Mouse (Mus musculus) urinary bladder, postnatal 10 days (tissue): ENCODE data around the gene Bpifa5.
"Not testable (repeated sequence)": the region's sequence is repeated elsewhere in the genome, so short reads cannot be mapped to it uniquely, and the experiment has no call there.

Source experiments
- DNase-seq: peaks from one replicate; pipeline ENCODE4 v3.0.0; 2022; ENCODE audit warnings: low spot score

Gene Bpifa5

DNA sequence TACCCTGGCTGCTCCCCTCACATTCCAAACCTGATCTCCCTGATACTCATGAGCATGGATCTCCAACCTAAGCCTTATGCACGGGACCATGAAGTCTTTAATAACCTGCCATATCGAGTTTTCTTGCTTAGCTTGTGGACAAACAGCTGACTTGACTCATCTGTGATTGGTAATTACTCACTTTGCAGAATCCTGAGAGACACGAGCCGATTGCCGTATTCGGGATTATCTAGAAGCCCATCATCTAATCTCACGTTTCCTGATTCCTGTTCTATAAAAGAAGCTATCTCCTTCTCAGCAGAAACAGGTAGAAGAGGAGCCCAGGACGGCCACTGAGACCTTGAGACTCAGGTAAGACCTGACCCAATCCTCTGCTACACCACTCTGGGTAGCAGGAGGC, at the start of gene Bpifa5:
TSS of gene Bpifa5 (plus strand) at position 301 of the 400 bp plus-strand sequence.
- DNase-seq: no peak

DNA sequence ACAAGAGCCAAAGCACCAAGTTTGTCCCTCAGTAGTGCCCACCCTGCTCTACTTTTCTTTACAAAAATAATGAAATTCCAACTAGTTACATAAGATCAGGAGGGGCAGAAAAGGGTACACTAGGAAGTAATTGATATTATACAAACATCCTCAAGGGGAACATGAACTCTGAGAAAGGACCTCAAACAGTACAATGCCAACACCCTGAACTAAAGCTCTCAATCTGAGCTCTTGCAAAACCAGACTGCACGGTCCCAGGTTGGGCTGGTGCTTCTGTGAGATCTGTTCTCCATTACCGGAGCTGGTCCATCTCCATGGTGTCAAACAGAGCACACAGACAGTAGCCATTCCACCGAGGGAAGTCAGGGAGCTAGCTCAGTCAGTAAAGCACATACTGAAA, 45.0 kb upstream of the Bpifa5 start:
- DNase-seq: no peak

DNA sequence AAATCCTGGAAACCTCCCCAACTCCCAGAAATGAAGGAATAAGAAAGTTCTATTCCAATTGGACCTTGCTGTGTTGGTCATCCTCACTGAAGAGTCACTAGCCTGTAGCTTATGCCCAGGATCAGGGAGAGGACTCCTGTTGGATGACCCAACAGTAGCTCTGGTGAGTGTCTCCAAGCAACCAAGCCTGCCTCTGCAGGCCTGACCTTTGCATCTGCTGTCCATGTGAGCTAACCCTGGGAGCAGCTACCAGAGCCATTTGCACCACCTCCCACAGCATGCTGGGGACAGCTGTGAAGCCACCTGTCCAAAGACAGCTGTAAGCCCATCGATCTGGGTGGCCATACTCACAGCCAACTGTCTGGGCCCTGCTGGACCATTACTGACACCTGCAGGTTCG, 32.3 kb upstream of the Bpifa5 start, which contains the start of gene Bpifa3:
TSS of gene Bpifa3 (plus strand) at position 217 of the 400 bp plus-strand sequence.
- DNase-seq: no peak

DNA sequence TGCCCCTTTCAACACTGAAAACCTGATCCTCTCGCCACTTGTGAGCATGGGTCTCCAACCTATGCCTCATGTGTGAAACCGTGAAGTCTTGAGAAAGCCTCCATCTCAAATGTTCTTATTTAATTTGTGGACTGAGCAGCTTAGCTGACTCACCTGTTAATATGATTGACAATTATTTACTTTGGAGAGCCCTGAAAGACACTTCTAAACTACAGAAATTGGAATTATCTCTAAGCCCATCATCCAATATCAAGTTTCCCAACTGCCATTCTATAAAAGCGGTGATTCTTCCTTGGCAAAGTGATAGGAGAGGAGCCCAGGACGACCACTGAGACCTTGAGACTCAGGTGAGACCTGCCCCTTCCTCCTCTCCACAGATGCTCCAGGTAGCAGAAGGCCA, 19.8 kb upstream of the Bpifa5 start, which contains the start of gene Bpifa1:
TSS of gene Bpifa1 (plus strand) at position 301 of the 400 bp plus-strand sequence.
- no peak for DNase-seq

DNA sequence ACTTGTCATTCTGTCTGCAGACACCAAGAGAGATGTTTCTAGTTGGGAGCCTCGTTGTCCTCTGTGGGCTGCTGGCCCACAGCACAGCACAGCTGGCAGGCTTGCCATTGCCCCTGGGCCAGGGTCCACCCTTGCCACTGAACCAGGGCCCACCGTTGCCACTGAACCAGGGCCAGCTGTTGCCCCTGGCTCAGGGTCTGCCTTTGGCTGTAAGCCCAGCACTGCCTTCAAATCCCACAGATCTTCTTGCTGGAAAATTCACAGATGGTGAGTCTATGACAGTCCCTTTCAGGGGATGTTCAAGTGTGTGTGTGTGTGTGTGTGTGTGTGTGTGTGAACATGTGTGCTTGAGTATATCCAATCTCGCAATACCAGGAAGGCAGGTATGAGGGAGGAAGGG, 18.7 kb upstream of the Bpifa5 start:
- DNase-seq: no peak

DNA sequence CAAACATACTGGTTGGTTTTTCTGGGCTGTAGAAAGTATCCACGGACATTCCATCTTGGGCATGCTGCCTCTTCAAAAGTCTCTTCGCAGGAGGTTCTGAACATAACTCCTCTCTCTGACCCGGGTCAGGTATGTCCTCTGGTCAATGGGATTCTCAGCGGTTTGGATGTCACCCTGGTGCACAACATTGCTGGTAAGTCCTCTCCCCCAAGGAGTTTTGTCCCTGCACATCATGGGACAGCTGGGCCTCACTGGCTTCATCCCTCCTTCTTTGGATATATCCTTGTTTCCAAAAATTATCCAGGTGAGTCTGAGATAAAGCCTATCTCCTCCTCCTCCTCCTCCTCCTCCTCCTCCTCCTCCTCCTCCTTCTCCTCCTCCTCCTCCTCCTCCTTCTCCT, 14.9 kb upstream of the Bpifa5 start:
- DNase-seq: no peak

DNA sequence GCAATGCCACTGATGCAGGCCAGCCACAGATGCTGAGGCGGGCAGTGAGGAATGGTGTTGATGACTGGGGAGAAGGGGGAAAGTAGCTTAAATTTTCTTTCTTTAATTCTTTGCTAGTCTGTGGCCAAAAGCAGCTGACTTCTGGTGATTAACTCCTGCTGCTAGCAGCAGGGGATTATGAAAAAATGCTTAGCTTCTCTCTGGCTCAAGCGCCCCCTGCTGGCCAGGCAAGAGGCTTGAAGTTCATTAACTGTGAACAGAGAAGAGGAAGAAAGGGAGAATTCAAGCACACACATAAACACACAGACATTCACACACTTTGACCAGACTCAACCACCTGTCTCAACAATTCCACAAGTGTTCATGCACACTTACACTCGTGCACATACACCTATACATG, 4.0 kb upstream of the Bpifa5 start:
- DNase-seq: no peak

DNA sequence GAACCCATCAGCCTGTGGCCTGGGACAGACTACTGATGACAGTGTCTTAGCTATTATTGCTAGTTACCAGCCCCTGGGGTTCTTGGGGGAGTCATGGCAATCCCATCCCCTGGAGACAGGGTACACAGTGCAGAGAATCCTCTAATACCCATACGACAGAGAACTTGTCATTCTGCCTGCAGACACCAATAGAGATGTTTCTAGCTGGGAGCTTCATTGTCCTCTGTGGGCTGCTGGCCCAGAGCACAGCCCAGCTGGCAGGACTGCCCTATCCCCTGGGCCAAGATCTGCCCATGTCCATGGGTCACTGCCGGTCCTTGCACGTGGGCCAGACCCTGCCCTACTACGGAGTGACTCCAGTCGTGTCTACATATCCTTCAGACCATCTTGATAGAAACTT, 899 bp downstream of the Bpifa5 start:
- no peak for DNase-seq

DNA sequence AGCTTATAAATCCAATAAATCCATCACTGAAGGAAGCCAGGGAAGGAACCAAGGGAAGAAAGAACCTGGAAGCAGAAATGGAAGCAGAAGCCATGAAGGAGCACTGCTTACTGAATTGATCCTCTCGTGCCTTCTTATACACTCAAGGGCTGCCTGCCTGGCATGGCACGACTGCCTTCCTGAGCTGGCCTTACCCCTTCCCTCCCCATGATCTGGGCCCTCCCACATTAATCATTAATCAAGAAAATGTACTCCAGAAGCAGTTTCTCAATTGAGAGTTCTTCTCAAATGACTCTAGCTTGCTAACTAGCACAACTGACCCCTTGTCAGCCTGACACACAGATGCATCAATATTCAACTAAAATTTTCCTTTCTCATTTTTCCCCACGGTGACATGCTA, 6.8 kb downstream of the Bpifa5 start:
- no peak for DNase-seq

DNA sequence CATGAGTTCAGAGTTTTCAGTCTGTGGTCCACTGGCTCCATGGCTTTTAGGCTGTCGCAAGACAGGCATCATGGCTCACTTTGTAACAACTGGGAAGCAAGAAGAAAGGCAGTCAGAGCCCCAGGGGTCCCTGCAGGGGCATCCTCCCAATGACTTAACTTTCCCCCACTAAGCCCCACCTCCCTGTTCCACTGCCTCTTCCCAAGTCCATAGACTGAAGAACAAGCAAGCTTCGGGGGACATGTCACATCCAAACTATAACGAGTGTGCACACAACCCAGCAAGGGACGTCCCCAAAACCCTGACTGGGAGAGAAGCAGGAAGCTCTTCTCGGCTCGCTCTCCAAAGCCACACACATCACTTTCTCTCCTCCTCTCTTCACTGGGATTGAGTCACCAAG, 9.2 kb downstream of the Bpifa5 start:
- DNase-seq: no peak

DNA sequence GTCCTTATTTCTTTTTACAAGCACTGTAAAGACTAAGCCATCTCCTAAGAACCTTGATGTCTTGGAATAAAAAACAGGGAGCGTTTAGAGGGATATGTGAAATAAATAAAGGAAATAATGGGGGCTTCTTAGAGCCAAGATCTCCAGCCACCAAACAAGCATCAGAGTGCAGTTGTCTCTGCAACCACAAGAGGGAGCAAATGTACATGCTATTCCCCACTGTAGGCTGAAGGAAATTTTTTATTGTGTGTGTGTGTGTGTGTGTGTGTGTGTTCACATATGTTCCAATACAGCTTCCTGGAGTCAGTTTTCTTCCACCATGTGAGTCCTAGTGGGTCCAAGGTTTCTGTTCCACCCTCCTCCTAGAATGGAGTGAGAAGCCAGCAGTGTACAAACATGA, 10.9 kb downstream of the Bpifa5 start:
- DNase-seq: no peak

DNA sequence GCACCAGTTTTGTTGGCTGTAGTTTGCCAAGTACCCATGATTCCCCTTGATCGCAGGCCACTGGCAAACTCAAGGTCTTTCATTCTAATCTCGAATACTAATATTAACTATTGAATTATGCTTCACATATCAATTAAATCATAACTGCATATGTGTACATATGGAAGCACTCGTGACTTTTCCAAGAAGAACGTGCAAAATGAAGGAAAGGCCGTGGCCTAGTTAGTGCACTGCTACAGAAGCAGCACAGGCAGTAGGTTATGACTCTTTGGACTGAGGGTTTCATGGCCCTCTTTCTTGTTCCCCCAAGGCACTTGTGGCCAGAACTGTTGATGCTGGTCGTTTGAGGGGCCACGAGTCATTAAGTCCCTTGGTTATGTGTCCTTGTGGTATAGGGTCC, 19.5 kb downstream of the Bpifa5 start:
- DNase-seq: not testable (repeated sequence)

DNA sequence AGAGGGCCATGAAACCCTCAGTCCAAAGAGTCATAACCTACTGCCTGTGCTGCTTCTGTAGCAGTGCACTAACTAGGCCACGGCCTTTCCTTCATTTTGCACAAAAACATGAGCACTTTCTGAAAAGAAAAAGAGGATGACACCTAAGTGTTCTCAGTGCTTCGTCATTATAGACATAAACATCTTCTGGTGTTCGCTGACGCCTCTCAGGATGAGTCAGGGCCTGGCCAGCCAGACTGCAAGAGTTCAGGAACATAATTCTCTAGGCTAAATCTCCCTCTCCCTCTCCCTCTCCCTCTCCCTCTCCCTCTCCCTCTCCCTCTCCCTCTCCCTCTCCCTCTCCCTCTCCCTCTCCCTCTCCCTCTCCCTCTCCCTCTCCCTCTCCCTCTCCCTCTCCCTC, 20.7 kb downstream of the Bpifa5 start:
- DNase-seq: not testable (repeated sequence)

DNA sequence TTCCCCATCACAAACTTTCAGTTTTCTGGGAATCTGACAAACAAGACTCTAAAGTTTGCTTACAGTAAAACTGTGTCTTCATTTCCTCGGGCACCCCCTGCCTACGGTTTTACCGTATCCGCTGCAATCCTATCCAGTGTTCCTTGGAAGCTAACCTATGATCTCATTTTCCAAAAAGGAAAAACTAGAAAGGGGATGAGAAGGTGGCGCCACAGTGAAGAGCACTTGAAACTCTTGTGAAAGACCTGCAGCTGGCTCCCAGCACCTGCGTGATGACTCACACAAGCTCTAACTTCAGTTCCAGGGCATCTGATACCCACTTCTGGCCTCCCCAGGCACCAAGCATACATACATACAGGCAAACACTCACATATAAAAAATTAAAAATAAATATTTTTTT, 22.9 kb downstream of the Bpifa5 start:
- DNase-seq: no peak

DNA sequence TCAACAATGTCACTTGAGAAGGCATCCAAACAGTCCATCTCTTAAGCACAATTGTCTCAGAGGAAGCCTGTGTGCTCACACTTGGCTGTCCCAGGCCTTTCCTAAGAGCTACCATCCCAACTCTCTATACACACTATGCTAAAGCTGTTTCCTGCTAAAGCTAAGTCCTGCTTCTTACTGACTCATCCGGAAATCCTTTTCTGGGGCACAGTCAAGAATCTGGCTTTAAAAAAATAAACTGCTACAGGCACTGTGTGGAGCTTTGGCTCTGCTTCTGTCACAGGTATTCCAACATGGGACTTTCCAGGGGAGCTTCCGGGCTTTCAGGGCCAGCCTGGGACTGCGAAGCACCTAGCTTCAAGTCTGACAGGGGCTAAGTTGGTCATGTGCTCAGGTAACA, 23.3 kb downstream of the Bpifa5 start:
- DNase-seq: no peak

DNA sequence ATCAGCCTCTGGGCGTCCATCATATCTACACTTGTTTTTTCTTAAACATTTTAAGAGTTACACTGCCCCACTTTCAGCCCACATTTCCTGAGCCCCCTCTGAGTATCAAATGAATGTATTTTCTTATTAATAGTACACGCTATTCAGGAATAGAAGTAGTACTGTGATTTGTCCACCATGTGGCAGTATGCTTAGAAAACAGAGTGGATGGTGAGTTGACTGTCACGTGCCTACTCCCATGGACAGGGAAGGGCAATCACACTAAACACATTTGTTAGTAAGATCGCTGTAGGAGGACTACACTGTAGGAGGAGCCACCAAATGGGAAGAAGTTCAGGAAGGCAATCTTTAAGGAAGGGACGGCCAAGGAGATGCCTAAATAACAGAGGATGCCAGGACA, 25.1 kb downstream of the Bpifa5 start:
- no peak for DNase-seq

DNA sequence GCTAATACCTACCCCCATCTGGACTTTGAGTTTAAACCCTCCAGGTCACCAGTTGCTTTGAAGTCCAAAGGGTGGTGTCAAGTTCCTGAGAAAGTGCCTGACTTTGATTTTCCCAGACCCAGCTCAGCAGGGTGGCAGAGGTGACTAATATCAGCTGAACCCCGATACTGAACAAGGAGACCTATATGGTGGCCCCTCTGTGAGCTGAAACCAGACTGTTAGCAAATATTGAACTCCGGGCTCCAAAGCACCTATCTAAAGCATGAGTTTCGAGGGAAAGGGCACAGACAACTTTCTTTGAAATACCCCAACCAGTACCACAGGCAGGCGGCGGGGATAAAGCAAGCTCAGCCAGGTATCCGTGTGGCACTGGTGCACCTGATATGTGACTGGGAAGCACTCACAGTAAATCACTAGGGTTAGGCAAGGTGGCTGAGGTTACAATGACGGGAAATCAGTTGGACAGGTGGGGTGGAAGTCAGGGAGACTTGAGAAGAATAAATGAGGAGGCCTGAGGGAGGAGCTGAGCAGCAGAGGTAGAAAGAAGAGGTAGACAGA, 27.5 kb downstream of the Bpifa5 start:
- DNase-seq: no peak

DNA sequence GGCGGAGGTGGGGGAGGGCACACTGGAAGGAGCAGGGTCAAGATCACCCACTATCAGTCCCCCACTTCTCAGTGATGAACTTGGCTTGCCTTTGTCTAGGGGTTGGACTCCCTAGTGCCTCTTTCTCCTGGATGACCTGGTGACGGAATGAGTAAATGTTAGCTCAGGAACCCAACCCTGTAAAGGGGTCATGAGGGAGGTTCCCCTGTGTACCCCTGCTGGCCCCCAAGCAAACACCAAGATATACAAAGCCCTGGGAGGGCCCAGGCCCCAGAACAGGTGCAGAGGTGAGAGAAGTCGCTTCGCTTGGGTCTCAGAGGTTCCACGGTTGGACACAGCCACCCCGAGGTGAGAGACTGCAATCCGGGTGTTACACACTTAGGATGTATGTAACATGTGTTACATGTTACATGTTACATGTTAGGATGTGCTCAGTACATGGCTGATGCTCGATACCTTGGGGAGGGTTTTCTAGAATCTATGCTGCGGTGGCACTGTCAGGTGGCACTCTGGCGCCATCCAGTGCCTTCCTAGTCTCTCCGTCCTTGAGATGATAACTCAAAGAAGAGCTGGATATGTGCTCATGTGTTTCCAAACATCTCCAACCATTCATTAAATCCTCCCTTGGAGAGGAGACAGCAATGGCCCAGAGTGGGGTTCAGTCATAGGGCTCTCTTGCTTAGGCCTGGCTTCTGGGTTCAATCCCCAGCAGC, 28.3 kb downstream of the Bpifa5 start, which contains the start of gene Bpifb1:
TSS of gene Bpifb1 (plus strand) at position 273 of the 713 bp plus-strand sequence.
- DNase-seq: no peak

DNA sequence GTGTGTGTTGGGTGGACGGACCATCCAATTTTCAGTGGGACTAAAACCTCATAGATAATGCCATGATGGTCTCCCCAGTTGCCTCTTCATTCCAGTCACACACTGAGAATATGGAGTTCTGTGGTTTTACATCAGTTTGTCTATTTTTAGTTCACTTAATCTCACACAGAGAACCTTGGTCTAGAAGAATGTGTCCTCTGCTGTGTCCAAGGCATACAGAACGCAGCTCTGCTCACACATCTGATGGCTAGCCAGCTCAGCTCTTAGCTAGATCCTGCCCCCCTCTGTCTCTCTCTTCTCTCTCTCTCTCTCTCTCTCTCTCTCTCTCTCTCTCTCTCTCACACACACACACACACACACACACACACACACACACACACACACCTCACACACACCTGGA, 29.7 kb downstream of the Bpifa5 start:
- DNase-seq: no peak

DNA sequence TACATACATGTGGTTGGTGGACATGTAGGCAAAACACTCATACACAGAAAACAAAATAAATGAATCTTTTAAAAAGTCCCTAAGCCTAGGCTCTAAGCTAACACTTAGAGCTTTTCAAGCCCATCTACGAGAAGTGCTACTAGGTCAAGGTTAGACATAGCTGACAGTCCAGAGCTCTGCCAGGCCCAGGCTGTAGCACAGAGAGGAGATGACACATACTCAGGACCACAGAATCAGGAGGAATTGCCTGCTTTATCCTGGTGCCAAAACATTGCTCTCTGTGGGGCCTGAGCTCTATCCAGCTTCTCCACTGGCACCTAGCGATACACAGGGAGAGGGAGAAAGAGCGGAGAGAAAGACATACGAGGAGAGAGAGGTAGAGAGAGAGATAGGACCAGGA, 30.7 kb downstream of the Bpifa5 start:
- no peak for DNase-seq

DNA sequence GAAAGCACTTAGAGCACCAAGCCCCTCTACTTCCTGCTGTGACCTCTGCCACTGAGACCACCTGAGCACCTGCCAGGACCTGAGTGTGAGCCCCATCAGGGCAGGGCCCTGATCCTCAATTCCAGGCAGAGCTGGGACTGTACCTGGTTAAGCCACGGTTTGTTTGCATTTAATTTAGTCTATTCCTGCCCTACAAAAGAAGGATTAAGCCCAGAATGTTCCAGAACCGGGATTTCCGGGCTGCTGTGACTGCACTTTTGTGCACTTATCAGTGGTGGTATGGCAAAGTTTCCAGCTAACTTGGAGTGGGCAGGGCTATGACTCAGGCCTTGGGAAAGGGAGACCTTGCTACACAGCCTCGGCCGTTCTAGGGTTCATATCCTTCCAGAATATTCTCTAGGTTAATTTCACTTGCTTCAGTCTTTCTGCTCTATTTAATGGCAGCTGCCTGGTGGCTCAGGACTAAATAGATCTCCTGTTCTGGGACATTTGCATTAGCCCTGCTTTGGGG, 31.6 kb downstream of the Bpifa5 start:
- DNase-seq: no peak

DNA sequence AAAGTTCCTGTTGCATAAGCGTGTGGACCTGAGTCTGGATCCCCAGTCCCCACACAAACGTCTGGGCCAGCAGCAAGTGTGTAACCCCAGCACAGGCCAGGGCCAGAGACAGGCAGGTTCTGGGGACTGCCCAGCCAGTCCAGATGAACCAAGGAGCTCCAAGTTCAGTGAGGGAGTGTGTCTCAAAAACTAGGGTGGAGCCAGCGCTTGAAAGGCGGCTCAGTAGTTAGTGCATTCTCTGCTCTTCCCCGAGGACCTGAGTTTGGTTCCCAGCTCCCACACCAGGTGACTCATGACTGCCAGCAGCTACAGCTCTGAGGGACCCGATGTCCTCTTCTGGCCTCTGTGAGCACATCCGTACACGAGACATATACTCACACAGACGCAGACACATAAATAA, 34.6 kb downstream of the Bpifa5 start:
- no peak for DNase-seq

DNA sequence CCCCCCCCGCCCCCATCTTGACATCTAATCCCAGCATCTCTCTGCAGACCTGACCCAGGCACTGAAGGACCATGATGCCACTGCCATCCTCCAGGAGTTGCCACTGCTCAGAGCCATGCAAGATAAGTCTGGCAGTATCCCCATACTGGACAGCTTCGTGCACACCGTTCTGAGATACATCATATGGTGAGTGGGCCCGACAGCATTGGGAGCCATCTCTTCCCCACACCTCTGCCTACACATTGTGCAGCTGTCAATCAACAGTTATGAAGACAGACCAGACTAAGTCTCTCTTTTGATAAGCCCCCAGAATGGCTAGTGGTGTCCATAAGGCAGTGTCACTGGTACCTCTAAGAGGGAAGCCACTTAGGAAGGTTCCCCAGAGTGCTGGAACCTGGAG, 42.2 kb downstream of the Bpifa5 start:
- no peak for DNase-seq

DNA sequence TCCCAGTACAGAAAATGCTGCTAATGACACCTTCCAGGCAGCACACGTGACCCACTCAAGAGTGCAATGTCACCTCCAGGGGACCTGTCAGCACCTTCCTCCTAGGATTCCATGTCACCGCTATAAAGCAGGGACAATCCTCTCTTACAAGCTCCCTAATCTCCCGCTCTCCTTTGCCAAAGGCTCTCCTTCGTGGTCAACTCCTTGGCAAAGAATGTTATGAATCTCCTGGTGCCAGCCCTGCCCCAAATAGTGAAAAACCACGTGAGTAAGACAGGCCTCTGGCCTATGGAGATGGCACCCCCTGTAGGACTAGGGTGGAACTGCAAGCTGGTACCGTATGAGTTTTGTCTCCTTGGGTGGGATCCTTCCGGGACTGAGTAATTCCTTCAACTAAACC, 44.5 kb downstream of the Bpifa5 start:
- no peak for DNase-seq
